Mouse (Mus musculus): ENCODE results near the gene Gpr4. TPM values are rescaled to one million over a fixed set of nuclear protein-coding genes. Genes with fewer than 3 reads are reported as not detected.

Gpr4 gene
- total RNA-seq, 2 experiments from 2014 or later: 5.5 to 7.1 TPM

DNA sequence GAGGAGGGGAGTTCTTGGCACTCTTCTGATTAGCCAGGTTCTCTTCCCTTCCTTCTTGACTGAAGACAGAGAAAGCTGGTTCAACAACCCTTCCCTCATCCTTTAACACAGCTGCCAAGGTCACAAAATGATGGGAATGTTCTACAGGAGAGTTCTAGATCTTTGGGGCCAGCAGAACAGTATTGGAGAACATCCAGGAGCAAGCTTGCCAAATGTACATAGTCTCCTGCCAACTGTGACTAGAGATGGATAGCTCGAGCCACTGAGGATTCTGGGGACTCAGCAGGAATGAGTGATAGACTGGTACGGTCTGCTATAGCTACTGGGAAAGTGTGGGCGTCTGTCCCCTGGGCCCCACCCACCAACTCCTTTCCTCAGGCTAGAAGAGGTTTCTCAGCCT is 46.0 kb downstream of the Gpr4 start:
- peak; percentile 63 to 68 for DNase-seq

DNA sequence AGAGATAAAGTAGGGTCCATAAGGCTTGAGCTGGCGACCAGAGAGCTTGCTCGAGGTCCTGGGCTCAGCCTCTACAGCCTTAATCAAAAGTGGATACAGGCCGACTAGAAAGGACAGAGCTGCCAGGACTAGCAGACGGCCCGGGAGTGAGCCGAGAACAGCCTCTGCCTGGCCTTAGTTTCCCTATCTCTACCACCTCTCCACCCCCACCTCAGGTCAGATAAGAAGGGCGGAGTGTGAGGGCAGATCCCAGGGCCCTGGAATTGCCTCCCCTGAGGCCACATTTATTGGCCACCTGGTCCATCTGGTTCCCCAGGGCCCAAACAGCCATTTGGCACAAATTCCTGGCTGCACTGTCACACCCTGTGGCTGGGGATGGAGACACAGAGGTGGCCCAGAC is 52.8 kb downstream of the Gpr4 start:
- peak; percentile 25 to 38 for DNase-seq

DNA sequence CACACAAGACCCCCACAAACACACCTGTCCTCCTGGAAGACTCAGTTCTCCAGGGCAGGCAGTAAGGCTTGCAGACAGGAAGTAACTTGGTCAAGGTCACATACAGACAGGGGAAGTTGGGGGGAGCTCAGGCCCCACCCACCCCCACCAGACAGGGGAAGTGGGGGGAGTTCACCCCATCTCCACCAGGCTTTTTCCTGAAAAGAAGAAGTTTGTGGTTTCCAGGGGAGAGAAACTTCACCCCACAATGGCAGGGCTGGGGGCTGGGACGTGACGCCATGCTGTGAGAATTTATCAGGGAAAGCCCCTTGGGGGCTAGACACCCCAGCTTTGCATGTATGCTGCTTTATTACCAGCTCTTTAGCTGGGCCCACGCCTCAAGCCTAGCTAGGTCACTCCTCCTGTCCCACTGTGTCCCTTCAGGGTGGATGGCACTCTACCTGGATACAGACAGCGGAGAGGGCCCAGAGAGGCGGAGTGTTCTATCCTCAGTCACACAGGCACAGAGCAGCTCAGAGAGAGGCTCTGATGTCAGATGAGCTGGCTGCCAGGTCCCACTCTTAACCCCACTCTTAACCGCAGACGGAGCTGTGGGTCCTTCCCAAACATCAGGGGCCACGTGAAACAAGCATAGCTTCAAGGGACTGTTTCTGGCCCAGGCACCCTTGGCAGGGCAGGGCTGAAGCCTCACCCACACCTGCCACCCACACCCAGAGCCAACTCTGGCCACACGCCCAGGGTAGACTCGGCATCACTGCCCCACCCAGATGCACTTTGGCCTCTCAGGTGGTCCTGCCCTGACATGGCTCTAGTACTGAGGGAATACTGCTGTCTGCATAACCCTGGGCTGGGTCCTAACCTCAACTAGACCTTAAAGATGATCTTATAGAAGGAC is 53.8 kb downstream of the Gpr4 start:
- peak; percentile 27 to 60 for DNase-seq

DNA sequence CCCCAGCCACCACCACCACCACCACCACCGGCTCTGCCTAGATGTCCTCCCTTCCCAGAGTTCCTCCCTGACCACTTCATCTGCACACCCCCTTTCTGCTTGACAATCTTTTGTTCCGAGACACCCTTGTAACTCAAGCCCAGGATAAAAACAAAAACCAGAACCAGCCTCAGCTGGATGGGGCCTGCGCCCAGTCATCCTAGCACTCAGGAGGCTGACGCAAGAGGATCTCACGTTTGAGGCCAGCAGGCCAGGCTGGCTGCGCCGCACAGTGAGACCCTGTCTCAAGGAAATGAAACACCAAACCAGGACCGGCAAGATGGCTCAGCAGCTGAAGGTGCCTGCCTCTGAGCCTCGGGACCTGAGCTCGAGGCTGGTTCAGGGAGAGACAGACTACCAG is 54.7 kb downstream of the Gpr4 start:
- no peak for DNase-seq

- peak in 1 of 2 experiments; percentile 68 for DNase-seq
These were observed 56.8 kb downstream of the Gpr4 start for GRCm38 (mm10) chr7:19268993-19269681.

GRCm38 (mm10) chr7:19269721-19270441 is 57.5 kb downstream of the Gpr4 start:
- peak; percentile 55 to 85 for DNase-seq

DNA sequence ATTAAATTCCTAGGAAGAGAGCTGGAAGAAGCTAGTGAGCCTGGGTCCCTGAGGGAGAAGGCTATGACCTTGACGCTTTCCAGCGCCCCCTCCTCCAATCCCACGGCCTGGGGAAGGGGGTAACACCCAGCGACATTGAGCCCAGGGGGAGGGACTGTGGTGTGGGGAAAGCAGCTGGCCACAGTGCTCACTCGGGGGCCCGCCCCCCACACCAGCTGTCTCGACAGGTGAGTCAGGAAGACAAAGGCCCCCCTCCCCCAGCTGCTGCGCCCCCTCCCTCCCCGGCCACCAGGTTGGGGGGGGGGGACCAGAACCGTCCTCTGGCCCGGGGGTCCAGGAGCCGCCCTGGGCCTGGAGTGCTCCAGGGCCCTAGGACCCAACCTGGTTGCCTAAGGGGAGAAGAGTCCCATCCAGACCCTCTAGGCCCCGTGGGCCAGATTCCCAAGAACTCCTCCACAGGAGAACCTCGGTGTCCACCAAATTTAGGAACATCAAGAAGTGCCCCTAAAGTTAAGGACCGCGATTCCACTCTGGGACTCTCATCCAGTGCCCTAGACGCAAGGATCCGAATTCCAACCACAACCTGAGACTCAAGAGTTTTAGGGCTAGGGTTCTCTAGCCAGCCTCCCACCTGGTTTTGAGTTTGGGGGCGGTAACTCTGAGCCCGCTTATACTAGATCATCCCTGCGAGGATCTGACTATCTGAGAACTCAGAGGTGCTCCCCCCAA is 58.3 kb downstream of the Gpr4 start:
- peak in 1 of 2 experiments; percentile 52 for DNase-seq

DNA sequence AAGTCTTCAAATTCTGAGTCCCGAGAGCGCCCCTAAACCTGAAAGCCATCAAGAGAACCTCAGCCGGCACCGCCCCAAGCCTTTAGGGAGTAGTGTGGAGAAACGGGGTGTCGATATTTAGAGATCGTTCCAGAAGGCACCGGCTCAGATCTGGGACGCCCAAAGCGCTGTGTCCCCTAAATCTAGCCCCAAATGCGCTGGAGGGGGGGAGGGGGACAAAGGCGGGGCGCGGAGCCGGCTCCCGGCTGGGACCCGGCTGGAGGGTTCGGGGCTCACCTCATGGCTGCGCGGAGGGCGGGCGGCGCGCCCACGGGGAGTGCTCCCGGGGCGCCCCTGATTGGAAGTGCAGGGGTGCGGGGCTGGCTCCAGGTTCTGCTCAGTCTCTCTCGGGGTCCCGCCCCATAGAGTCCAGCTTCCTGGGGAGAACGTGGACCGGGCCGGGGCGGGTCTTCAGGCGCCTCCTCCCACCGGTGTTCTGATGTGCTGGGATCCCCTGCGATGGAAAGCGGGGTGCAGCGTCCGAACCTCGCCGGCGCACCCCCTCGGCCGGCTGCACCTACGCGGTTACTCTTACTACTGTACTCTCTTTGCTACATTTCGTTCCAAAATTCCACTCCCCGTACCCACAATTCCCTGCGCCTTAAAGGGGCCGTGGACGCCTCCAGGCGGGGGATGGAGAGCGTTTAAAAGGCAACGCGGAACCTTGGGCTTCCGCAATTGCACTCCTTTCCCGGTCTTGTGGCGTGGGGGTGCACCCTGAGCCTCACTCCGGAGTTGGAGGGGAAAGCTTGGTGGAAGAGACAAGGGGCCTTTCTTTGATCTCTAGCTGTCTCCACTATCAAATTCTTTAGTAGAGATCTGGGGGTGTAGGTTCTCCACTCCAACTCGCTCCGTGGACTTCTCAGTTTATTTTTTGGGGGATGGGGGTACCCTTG is 59.2 kb downstream of the Gpr4 start, which contains the start of gene Vasp:
Gene Vasp, minus strand, starts transcription at position 580 of the 935 bp plus-strand sequence.
- DNase-seq: peak; percentile 93 to 96

DNA sequence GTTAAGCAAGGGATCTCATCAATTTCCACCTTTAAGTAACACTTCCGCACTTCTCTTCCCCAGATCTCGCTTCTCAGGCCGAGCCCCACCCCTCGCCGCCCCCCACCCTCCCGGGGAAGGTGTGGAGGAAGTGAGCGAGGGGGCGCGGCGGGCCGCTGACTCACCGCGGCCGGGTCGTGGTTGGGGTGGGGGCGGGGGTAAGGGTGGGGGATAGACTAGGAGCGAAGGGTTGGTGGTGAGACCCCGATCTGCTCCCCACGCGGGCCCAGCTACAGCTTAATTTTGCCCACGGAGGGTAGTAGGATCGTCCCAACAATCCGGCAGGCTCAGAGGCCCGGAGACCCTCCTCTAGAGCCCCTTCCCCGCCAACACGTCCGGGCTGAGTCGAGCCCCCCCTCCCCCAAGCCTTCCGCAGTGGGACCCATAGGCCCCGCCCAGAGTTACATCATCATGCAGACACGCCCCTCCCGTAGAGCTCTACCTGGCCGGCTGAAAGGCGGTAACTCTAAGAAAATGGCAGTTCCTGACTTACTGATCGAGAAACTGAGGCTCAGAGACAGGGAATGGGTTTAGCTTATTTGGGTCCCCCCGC is 59.9 kb downstream of the Gpr4 start:
- DNase-seq: peak; percentile 71 to 75

Small RNA genes within 50 kb of the gene (microRNA-seq; reads per million reads assigned to microRNA genes)
- gene Mir330: 229 to 240 reads per million in 2 experiments

Other genes starting within 250 kb of the Gpr4 start
- not detected for gene Nanos2, start 225.1 kb upstream of the Gpr4 start, total RNA-seq (2021)
- gene Mypop, start 221.3 kb upstream of the Gpr4 start, total RNA-seq (2021): 1 to 10 TPM; 3.6 to 4.0 TPM
- 10 to 100 TPM; 22.4 to 23.1 TPM for gene Irf2bp1, start 208.5 kb upstream of the Gpr4 start, total RNA-seq (2021)
- gene Foxa3, start 189.0 kb upstream of the Gpr4 start, total RNA-seq (2021): not detected
- gene Sympk, start 188.2 kb upstream of the Gpr4 start, total RNA-seq (2021): 10 to 100 TPM; 85.2 to 93.9 TPM
- not detected for gene Rsph6a, start 157.8 kb upstream of the Gpr4 start, total RNA-seq (2021)
- 10 to 100 TPM; 44.6 to 46.6 TPM for gene Dmwd, start 136.3 kb upstream of the Gpr4 start, total RNA-seq (2021)
- 100 to 1,000 TPM; 503 to 516 TPM for gene Dmpk, start 128.7 kb upstream of the Gpr4 start, total RNA-seq (2021)
- 1 to 10 TPM; 5.6 to 6.8 TPM for gene Six5, start 117.9 kb upstream of the Gpr4 start, total RNA-seq (2021)
- gene Gm4969, start 94.2 kb upstream of the Gpr4 start, total RNA-seq (2021): not detected
- gene Fbxo46, start 92.7 kb upstream of the Gpr4 start, total RNA-seq (2021): 1 to 10 TPM; 5.5 to 5.7 TPM
- 1 to 10 TPM; 4.0 to 4.2 TPM for gene Qpctl, start 63.2 kb upstream of the Gpr4 start, total RNA-seq (2021)
- gene Snrpd2, start 62.8 kb upstream of the Gpr4 start, total RNA-seq (2021): 10 to 100 TPM; 60.8 to 61.3 TPM
- gene Gipr, start 46.4 kb upstream of the Gpr4 start, total RNA-seq (2021): under 1 TPM in 1 of 2 experiments, not detected in 1; 0.13 TPM
- gene Eml2, start 36.1 kb upstream of the Gpr4 start, total RNA-seq (2021): 10 to 100 TPM; 36.7 to 38.7 TPM
- 10 to 100 TPM; 65.1 to 70.8 TPM for gene Opa3, start 15.8 kb downstream of the Gpr4 start, total RNA-seq (2021)
- gene Vasp, start 59.3 kb downstream of the Gpr4 start, total RNA-seq (2021): 10 to 100 TPM; 26.7 to 27.7 TPM
- gene Ppm1n, start 67.5 kb downstream of the Gpr4 start, total RNA-seq (2021): not detected
- 100 to 1,000 TPM; 124 to 132 TPM for gene Rtn2, start 70.1 kb downstream of the Gpr4 start, total RNA-seq (2021)
- 1 to 10 TPM in 1 of 2 experiments, under 1 TPM in 1; 0.62 to 1.0 TPM for gene Fosb, start 97.5 kb downstream of the Gpr4 start, total RNA-seq (2021)
- gene Ercc1, start 132.2 kb downstream of the Gpr4 start, total RNA-seq (2021): 10 to 100 TPM; 43.5 to 50.3 TPM
- gene Cd3eap, start 146.9 kb downstream of the Gpr4 start, total RNA-seq (2021): 1 to 10 TPM; 9.6 to 10.0 TPM
- 10 to 100 TPM; 38.2 to 42.9 TPM for gene Ppp1r13l, start 147.2 kb downstream of the Gpr4 start, total RNA-seq (2021)
- 10 to 100 TPM in 1 of 2 experiments, 1 to 10 TPM in 1; 7.6 to 10.4 TPM for gene Ercc2, start 169.5 kb downstream of the Gpr4 start, total RNA-seq (2021)
- under 1 TPM; 0.32 to 0.46 TPM for gene Klc3, start 191.6 kb downstream of the Gpr4 start, total RNA-seq (2021)
- 1,000 to 10,000 TPM; 3,672 to 3,752 TPM for gene Ckm, start 192.2 kb downstream of the Gpr4 start, total RNA-seq (2021)
- 10 to 100 TPM; 21.3 to 22.1 TPM for gene Mark4, start 246.3 kb downstream of the Gpr4 start, total RNA-seq (2021)